Mouse (Mus musculus) bone marrow, adult 2 months (tissue): ENCODE measurements around the gene Lars2.

Experiments
- CTCF ChIP-seq: fragments of 200-500 bp; IDR thresholded peaks from 2 replicates; pipeline ENCODE4 v1.5.1; 2011; ENCODE audit warnings: low read length, control low read depth; ENCODE audit not compliant: control insufficient read depth, insufficient read depth
- POLR2A ChIP-seq: fragments of 200-500 bp; IDR thresholded peaks from 2 replicates; pipeline ENCODE4 v1.6.1; 2011; ENCODE audit warnings: low read depth, mild to moderate bottlenecking, control low read depth, low read length, borderline replicate concordance; ENCODE audit not compliant: control insufficient read depth

GRCm38 (mm10) chr9:123486635-123487034, 119.9 kb downstream of the Lars2 start:
- TF ChIP-seq POLR2A = no peak
- no peak for TF ChIP-seq CTCF
